Mouse (Mus musculus) cerebellum, adult (tissue): ENCODE measurements at regions not wholly inside any gene's neighbourhood (a gene's known extent, or its start where the extent isn't known, plus 50 kb on each side); places are given as distances from the start of the nearest gene placed in this dataset.

Source experiments
- ATAC-seq: cut with Nextera tagmentation; 2 replicates; pipeline ENCODE4 v1.9.2; 2017; ENCODE audit warnings: mild to moderate bottlenecking, moderate library complexity, mixed read lengths; ENCODE audit not compliant: insufficient number of reproducible peaks, low FRiP score, low TSS enrichment

- ATAC-seq, result no peak
These were observed 186.9 kb upstream of the Ankrd55 start for GRCm38 (mm10) chr13:112101421-112101756.

GRCm38 (mm10) chr13:112105953-112106352, 182.3 kb upstream of the Ankrd55 start:
- ATAC-seq, result no peak

GRCm38 (mm10) chr13:112114741-112115201, 173.5 kb upstream of the Ankrd55 start:
- ATAC-seq, result no peak

GRCm38 (mm10) chr13:112116101-112116726, 172.0 kb upstream of the Ankrd55 start:
- no peak for ATAC-seq

- ATAC-seq, result no peak
These were observed 169.7 kb upstream of the Ankrd55 start for GRCm38 (mm10) chr13:112118564-112118963.

GRCm38 (mm10) chr13:112119611-112120041, 168.6 kb upstream of the Ankrd55 start:
- no peak for ATAC-seq

- no peak for ATAC-seq
These were observed 167.9 kb upstream of the Ankrd55 start for GRCm38 (mm10) chr13:112120346-112120745.

GRCm38 (mm10) chr13:112121110-112121509, 167.1 kb upstream of the Ankrd55 start:
- no peak for ATAC-seq

- ATAC-seq, result 0 out of 2 replicates have a peak, but pooled peaks have one; percentile 26
These were observed 165.3 kb upstream of the Ankrd55 start for GRCm38 (mm10) chr13:112122842-112123373.

GRCm38 (mm10) chr13:112125769-112126469, 162.3 kb upstream of the Ankrd55 start:
- no peak for ATAC-seq

GRCm38 (mm10) chr13:112130220-112130619, 158.0 kb upstream of the Ankrd55 start:
- no peak for ATAC-seq

- no peak for ATAC-seq
These were observed 157.5 kb upstream of the Ankrd55 start for GRCm38 (mm10) chr13:112130774-112131173.

- ATAC-seq, result no peak
These were observed 157.1 kb upstream of the Ankrd55 start for GRCm38 (mm10) chr13:112131191-112131590.

- ATAC-seq, result no peak
These were observed 154.5 kb upstream of the Ankrd55 start for GRCm38 (mm10) chr13:112133736-112134135.

GRCm38 (mm10) chr13:112134701-112135100, 153.6 kb upstream of the Ankrd55 start:
- ATAC-seq, result no peak

GRCm38 (mm10) chr13:112135777-112136176, 152.5 kb upstream of the Ankrd55 start:
- no peak for ATAC-seq

- no peak for ATAC-seq
These were observed 151.4 kb upstream of the Ankrd55 start for GRCm38 (mm10) chr13:112136850-112137249.

- ATAC-seq, result no peak
These were observed 147.4 kb upstream of the Ankrd55 start for GRCm38 (mm10) chr13:112140871-112141270.

- no peak for ATAC-seq
These were observed 143.6 kb upstream of the Ankrd55 start for GRCm38 (mm10) chr13:112144393-112145348.
